Mouse (Mus musculus): ENCODE measurements around the gene Siglec1.

Gene Siglec1

GRCm38 (mm10) chr2:131097087-131097486 is 10.5 kb upstream of the Siglec1 start:
- DNase-seq (ENCODE audit: low spot score in 2 of 2), result no peak

- DNase-seq (ENCODE audit: low spot score in 2 of 2), result peak; percentile 31 to 52
Measured at GRCm38 (mm10) chr2:131096101-131096795, 9.7 kb upstream of the Siglec1 start.

DNA sequence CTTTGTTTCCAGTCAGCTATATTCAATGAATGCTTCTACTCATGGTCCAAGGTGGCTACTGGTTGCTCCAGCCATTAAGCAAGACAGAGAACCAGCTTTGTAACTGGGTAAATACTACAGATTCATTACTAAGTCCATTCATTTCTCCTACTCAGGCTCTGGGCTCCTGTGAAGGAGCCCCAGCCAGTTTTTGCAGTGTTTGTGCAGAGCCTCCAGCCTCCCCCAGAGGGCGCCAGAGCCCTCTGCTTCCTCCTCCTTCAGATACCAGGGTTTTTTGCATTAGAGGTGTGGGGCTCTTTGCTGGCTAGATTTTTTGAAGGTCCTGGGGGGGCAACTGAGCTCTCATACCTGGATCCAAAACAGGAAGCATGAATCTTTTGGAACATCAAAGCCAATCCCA is 8.3 kb upstream of the Siglec1 start:
- DNase-seq (ENCODE audit: low spot score in 2 of 2), result peak; percentile 61 to 77

- DNase-seq (ENCODE audit: low spot score in 2 of 2), result no peak
Measured at GRCm38 (mm10) chr2:131093577-131093976, 7.0 kb upstream of the Siglec1 start.

- DNase-seq (ENCODE audit: low spot score in 2 of 2), result no peak
Measured at GRCm38 (mm10) chr2:131090852-131091251, 4.3 kb upstream of the Siglec1 start.

DNA sequence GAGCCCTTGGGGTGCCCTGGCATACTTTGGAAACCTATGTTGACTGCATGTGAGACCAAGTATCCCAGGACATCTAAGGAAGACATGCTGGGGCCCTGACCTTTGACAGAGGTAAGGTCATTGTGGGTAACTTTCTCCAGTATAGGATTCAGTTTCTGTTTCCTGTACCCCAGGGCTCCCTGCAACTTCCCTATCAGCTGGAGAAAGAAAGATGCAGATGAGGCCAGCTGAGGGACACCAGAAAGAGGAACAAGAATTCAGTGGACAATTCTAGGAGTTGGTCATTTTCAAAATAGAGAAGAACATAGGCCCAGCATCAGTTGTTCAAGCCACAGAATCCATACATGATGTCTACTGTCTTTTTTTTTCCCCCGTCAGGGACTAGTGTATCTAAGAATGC is 3.1 kb upstream of the Siglec1 start:
- no peak for DNase-seq (ENCODE audit: low spot score in 2 of 2)

DNA sequence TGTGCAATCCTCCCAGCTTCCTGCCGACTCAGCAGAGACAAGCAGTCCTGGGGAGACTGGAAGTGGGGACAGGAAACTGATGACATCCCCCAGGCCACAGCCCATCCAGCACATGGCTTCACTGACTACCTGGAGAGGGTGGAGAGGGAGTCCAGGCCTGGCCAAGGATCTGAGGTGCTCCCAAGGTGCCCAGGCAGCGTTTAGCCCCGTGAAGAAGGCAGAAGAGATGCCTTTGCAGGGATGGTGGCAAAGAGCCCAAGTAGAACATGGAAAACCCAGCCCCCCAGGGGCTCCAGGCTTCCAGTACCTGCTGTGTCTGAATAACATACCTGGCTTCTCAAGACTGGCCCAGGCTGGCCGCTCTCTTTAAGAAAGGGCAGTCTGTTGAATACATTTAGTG is 2.0 kb upstream of the Siglec1 start:
- DNase-seq (ENCODE audit: low spot score in 2 of 2), result no peak

GRCm38 (mm10) chr2:131084206-131084605 is 2.4 kb downstream of the Siglec1 start:
- DNase-seq (ENCODE audit: low spot score in 2 of 2), result no peak

GRCm38 (mm10) chr2:131080507-131080906 is 6.1 kb downstream of the Siglec1 start:
- no peak for DNase-seq (ENCODE audit: low spot score in 2 of 2)

- no peak for DNase-seq (ENCODE audit: low spot score in 2 of 2)
Measured at GRCm38 (mm10) chr2:131072536-131072935, 14.0 kb downstream of the Siglec1 start.

DNA sequence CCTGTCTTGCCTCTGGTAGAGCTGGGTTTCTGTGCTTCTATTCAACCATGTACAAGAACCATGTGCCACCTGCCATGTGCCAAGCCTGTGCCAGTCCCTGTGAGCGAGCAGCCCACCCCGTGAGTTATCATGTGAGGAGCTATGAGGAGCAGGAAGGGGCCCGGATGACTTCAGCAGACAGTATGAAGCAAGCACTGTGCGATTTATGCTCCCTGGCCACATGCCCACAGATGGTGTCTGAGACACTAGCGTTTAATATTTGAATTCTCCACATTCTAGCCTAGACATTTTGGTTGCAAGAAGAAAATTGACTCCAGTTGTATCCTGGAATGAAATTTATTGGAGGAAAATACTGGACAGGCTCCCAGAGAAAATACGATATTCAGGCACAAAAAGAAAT is 19.1 kb downstream of the Siglec1 start:
- no peak for DNase-seq (ENCODE audit: low spot score in 2 of 2)

DNA sequence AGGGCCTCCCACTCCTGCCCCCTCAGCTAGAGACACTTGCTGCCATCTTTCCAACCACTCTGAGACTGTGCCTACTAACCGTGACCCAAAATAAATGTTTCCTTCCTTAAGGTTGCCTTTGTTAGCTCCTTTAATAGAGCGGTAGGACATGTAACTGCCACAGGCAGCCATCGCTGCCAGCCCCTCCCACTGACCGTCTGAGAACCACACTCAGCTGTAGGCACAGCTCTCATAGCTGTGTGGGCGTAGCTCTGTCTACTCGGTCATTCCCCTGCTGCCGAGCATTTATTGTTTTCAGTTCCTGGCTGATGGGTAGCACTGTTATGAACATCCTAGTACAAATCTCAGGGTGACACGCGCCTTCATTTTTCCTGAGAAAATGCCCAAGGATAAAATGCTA is 20.2 kb downstream of the Siglec1 start:
- DNase-seq (ENCODE audit: low spot score in 2 of 2), result no peak

- no peak for DNase-seq (ENCODE audit: low spot score in 2 of 2)
Measured at GRCm38 (mm10) chr2:131063404-131063864, 23.1 kb downstream of the Siglec1 start, which contains the start of gene Adam33. TSS of gene Adam33 (minus strand) at chr2:131063814.

DNA sequence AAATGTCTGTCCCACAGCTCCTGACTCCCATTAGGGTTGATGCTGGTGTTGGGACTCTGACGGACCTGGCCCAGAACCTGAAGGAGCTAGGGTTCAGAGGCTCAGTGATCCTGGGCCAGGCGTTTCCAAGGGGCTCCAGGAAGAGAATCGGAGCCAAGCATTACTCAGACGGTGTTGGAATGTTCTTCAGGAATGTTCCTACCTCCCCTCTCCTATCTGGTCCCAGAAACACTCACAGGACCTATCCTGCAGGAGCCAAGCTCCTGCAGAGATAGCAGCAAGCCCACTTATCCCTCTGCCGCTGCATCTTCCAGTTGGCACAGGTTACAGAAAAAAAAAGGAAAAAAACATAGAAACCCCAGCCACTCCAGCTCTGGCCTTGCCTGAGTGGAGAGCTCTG is 25.0 kb downstream of the Siglec1 start:
- no peak for DNase-seq (ENCODE audit: low spot score in 2 of 2)

- no peak for DNase-seq (ENCODE audit: low spot score in 2 of 2)
Measured at GRCm38 (mm10) chr2:131060784-131061183, 25.8 kb downstream of the Siglec1 start.

- no peak for DNase-seq (ENCODE audit: low spot score in 2 of 2)
Measured at GRCm38 (mm10) chr2:131059781-131060540, 26.6 kb downstream of the Siglec1 start.

GRCm38 (mm10) chr2:131059377-131059776 is 27.2 kb downstream of the Siglec1 start:
- DNase-seq (ENCODE audit: low spot score in 2 of 2), result no peak

DNA sequence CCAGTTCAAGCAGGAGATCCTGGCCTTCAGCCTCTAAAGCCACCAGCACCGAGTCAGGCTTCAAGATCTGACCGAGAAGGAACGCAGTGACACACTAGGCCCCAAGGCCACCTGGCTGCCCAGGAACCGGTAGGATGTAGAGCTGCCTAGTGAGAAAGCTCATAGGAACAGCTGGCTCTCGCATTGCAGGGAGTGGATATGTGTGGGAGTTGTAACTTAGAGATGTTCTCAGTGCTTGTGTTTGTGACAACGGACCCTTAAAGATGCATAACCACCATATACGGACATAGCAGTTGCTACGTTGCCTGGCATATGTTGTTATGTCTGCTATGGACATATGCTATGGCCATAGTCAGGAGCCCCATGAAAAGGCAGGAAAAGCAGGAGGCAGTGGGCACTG is 27.9 kb downstream of the Siglec1 start:
- DNase-seq (ENCODE audit: low spot score in 2 of 2), result no peak

GRCm38 (mm10) chr2:131056191-131056590 is 30.4 kb downstream of the Siglec1 start:
- DNase-seq (ENCODE audit: low spot score in 2 of 2), result no peak

- peak; percentile 30 to 49 for DNase-seq (ENCODE audit: low spot score in 2 of 2)
Measured at GRCm38 (mm10) chr2:131055631-131056030, 30.9 kb downstream of the Siglec1 start.

DNA sequence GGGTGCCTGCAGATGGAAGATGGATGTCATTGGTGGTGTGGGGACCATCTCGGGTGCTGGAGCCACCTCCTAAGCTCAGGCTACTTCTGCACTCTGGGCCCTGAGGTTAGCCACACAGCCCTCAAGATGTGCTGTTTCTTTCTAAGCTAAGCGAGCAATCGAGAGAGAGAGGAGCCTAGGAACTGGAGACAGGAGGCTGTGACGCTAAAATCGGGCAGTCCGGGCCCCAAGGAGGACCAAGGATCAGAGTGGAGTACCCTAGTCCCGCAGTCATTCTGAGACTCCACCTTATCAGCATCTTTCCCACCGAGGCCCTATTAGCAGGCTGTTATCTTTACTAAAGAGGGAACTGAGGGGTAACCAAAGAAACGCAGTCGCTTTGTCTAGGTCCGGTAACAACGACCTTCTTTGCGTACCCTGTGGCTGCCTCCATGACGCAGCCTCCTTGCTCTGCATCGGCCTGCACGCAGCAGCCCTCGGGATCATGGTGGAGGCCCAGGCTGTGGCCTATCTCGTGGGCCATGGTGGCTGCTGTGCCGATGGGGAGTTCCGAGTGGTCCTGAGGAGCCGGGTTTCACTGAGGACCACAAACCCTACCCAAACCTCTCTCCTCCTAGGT is 31.8 kb downstream of the Siglec1 start:
- DNase-seq (ENCODE audit: low spot score in 2 of 2), result no peak

DNA sequence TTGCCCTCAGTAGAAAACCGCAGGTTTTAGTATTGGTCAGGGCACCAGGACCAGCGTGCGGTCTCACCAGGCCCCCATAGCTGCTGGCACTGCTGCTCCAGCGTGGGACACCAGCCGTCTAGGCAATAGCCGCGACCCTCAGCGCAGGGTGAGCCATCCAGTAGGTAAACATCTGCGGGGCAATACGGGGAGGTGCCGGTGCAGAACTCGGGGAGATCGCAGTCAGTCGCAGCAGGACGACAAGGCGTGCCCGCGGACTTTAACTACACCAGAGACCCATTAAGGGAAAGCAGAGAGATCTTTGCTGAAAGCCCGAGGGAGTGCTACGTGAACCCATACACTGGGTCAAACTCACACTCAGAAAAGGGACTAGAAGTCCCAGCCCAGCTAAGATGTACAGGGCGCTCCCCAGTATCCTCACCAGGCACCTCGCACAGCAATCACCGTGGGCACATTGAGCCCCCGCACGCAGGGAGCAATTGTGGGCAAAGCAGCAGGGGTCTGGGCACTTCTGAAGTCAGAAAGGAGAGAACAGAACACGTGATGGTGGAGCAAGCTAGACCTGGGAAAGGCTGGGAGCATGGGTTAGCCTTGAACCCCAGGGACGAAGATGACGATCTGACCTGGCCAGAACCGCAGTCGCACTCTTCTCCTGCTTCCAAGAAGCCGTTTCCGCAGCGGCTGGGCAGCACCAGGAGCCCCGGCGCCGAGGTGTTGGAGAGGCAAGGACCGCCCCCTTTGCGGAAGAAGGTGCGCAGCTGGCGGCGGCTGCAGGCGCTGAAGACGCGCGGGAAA is 32.5 kb downstream of the Siglec1 start:
- DNase-seq (ENCODE audit: low spot score in 2 of 2), result no peak
